Mouse (Mus musculus) splenic B cell, adult 2 months (primary cell): Measurements from ENCODE around the gene Adcyap1r1.

Experiments used
- DNase-seq: peaks from one replicate; pipeline ENCODE4 v3.0.0-alpha.2; 2011; ENCODE audit warnings: low read depth, low spot score
- H3K27me3 ChIP-seq: 2 replicates; pipeline ENCODE4 v1.6.1; 2012; ENCODE audit warnings: mild to moderate bottlenecking, low read length, moderate library complexity, mixed read lengths; ENCODE audit not compliant: control insufficient read depth, poor library complexity, insufficient read depth, severe bottlenecking
- H3K36me3 ChIP-seq: 2 replicates; pipeline ENCODE4 v1.6.1; 2012; ENCODE audit warnings: mild to moderate bottlenecking, low read length, moderate library complexity, mixed read lengths; ENCODE audit not compliant: control insufficient read depth, poor library complexity, insufficient read depth, severe bottlenecking

Adcyap1r1 gene

GRCm38 (mm10) chr6:55435266-55436159, 16.3 kb upstream of the Adcyap1r1 start:
- H3K36me3 ChIP-seq, result no peaks in the 10 kb centered on the region
- no peak for DNase-seq
- H3K27me3 ChIP-seq, result no peaks in the 10 kb centered on the region

GRCm38 (mm10) chr6:55437919-55438318, 13.9 kb upstream of the Adcyap1r1 start:
- no peak for DNase-seq

GRCm38 (mm10) chr6:55438837-55439236, 12.9 kb upstream of the Adcyap1r1 start:
- no peaks in the 10 kb centered on the region for H3K36me3 ChIP-seq
- no peaks in the 10 kb centered on the region for H3K27me3 ChIP-seq

More at GRCm38 (mm10) chr6:55437919-55438318, 13.9 kb upstream of the Adcyap1r1 start:
- no peaks in the 10 kb centered on the region for H3K36me3 ChIP-seq
- no peaks in the 10 kb centered on the region for H3K27me3 ChIP-seq

GRCm38 (mm10) chr6:55443927-55444688, 7.7 kb upstream of the Adcyap1r1 start:
- no peaks in the 10 kb centered on the region for H3K27me3 ChIP-seq
- H3K36me3 ChIP-seq, result no peaks in the 10 kb centered on the region
- DNase-seq, result no peak

More at GRCm38 (mm10) chr6:55438837-55439236, 12.9 kb upstream of the Adcyap1r1 start:
- no peak for DNase-seq

- DNase-seq, result no peak
- Histone ChIP-seq H3K36me3 (no peaks in the 10 kb centered on the region), H3K27me3 (no peaks in the 10 kb centered on the region)
Measured at GRCm38 (mm10) chr6:55444721-55445120, 7.1 kb upstream of the Adcyap1r1 start.

- DNase-seq, result no peak
- Histone ChIP-seq H3K27me3 (no peaks in the 10 kb centered on the region), H3K36me3 (no peaks in the 10 kb centered on the region)
Measured at GRCm38 (mm10) chr6:55448199-55448598, 3.6 kb upstream of the Adcyap1r1 start.

GRCm38 (mm10) chr6:55448976-55449678, 2.7 kb upstream of the Adcyap1r1 start:
- no peak for DNase-seq
- no peaks in the 10 kb centered on the region for H3K27me3 ChIP-seq
- no peaks in the 10 kb centered on the region for H3K36me3 ChIP-seq

- no peaks in the 10 kb centered on the region for H3K27me3 ChIP-seq
- DNase-seq, result no peak
- H3K36me3 ChIP-seq, result no peaks in the 10 kb centered on the region
Measured at GRCm38 (mm10) chr6:55452381-55452780, 603 bp downstream of the Adcyap1r1 start.

GRCm38 (mm10) chr6:55453548-55453947, 1.8 kb downstream of the Adcyap1r1 start:
- Histone ChIP-seq H3K36me3 (no peaks in the 10 kb centered on the region), H3K27me3 (no peaks in the 10 kb centered on the region)
- DNase-seq, result no peak

GRCm38 (mm10) chr6:55455641-55456040, 3.9 kb downstream of the Adcyap1r1 start:
- no peak for DNase-seq
- Histone ChIP-seq H3K36me3 (no peaks in the 10 kb centered on the region), H3K27me3 (no peaks in the 10 kb centered on the region)

GRCm38 (mm10) chr6:55457727-55458126, 5.9 kb downstream of the Adcyap1r1 start:
- Histone ChIP-seq H3K27me3 (no peaks in the 10 kb centered on the region), H3K36me3 (no peaks in the 10 kb centered on the region)
- no peak for DNase-seq

- Histone ChIP-seq H3K36me3 (no peaks in the 10 kb centered on the region), H3K27me3 (no peaks in the 10 kb centered on the region)
- no peak for DNase-seq
Measured at GRCm38 (mm10) chr6:55458156-55458555, 6.4 kb downstream of the Adcyap1r1 start.

GRCm38 (mm10) chr6:55459545-55460397, 8.0 kb downstream of the Adcyap1r1 start:
- DNase-seq, result no peak
- H3K36me3 ChIP-seq, result no peaks in the 10 kb centered on the region
- no peaks in the 10 kb centered on the region for H3K27me3 ChIP-seq

GRCm38 (mm10) chr6:55461141-55461540, 9.4 kb downstream of the Adcyap1r1 start:
- no peaks in the 10 kb centered on the region for H3K36me3 ChIP-seq
- H3K27me3 ChIP-seq, result no peaks in the 10 kb centered on the region
- peak; percentile 22 for DNase-seq
